Mouse (Mus musculus) midbrain, embryonic 14.5 days (tissue): ENCODE measurements around the gene Dusp22. TPM values are rescaled to one million over a fixed set of nuclear protein-coding genes. Genes with fewer than 3 reads are reported as not detected.

ENCODE experiments used
- ATAC-seq: fragments of 200-750 bp; cut with Nextera tagmentation; 2 replicates; pipeline ENCODE4 v1.8.0; 2017; ENCODE audit warnings: moderate number of reproducible peaks, moderate library complexity; ENCODE audit not compliant: low FRiP score, low TSS enrichment
- DNase-seq: peaks from one replicate; pipeline ENCODE4 v3.0.0-alpha.2; 2015
- H3K27ac ChIP-seq: fragments of 300-500 bp; sonication (generic); replicated peaks from 2 replicates; pipeline ENCODE4 v1.5.1; 2014; ENCODE audit warnings: mild to moderate bottlenecking, low read depth, low read length, moderate library complexity
- H3K27me3 ChIP-seq: fragments of 300-500 bp; sonication (generic); 2 replicates; pipeline ENCODE4 v1.6.1; 2014; ENCODE audit warnings: low read length, control low read depth, mixed read lengths; ENCODE audit not compliant: control insufficient read depth, insufficient read depth
- H3K36me3 ChIP-seq: fragments of 300-500 bp; sonication (generic); 2 replicates; pipeline ENCODE4 v1.6.1; 2014; ENCODE audit warnings: low read length, control low read depth; ENCODE audit not compliant: control insufficient read depth, insufficient read depth
- H3K4me1 ChIP-seq: fragments of 300-500 bp; sonication (generic); 2 replicates; pipeline ENCODE4 v1.6.1; 2014; ENCODE audit warnings: mild to moderate bottlenecking, antibody characterized with exemption, low read length, control low read depth; ENCODE audit not compliant: control insufficient read depth, insufficient read depth
- H3K4me2 ChIP-seq: fragments of 300-500 bp; sonication (generic); 2 replicates; pipeline ENCODE4 v1.6.1; 2014; ENCODE audit warnings: mild to moderate bottlenecking, low read length, moderate library complexity
- H3K4me3 ChIP-seq: fragments of 300-500 bp; sonication (generic); replicated peaks from 2 replicates; pipeline ENCODE4 v1.5.1; 2014; ENCODE audit warnings: low read depth, low read length
- H3K9ac ChIP-seq: fragments of 300-500 bp; sonication (generic); replicated peaks from 2 replicates; pipeline ENCODE4 v1.6.1; 2014; ENCODE audit warnings: mild to moderate bottlenecking, low read length, moderate library complexity
- H3K9me3 ChIP-seq: fragments of 300-500 bp; sonication (generic); 2 replicates; pipeline ENCODE4 v1.6.1; 2016; ENCODE audit warnings: low read length, control low read depth, mixed read lengths; ENCODE audit not compliant: control insufficient read depth
- WGBS: fragments of 180-500 bp; shearing (Covaris S2); extraction: QIAGEN DNeasy Blood & Tissue Kit; methylation state at CpG from one replicate; pipeline ENCODE4 v1.1.7; 2014; 5-methylcytosine and 5-hydroxymethylcytosine counted together
- polyA plus RNA-seq: library from polyadenylated mRNA; unstranded; fragments of >200 nt; fragmentation: Nextera tagmentation; extraction: Ambion mirVana; gene quantifications from 2 replicates; pipeline ENCODE4 v1.2.1, GENCODE M21; 2014

Gene Dusp22
- polyA plus RNA-seq, 1 experiment from 2014 or later, result 27.9 TPM

DNA sequence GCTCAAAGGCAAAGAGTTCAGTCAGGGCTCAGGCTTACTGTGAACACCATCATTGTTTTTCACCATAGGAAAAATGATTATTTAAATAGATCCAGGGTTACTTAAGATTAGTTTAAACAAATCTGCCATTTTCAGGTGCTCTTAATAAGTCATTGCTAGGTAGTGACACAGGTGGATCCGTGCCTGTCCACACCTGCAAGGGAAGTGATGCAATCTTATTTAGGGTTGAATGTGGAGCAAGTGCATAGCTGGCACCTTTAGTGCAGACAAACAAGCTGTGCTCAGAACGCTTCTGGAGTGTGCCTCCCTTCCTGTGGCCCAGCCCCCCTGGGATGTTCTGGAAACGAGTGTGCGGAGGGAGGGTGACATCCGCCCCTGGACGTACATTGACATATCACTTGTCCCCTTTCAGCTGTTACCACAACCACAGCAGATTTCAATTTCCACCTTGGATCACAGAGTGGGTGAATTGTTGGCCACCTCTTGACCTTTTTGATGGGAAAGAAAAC lies 24.9 kb downstream of the Dusp22 start:
- no peak overlapping the region for H3K4me2 ChIP-seq
- ATAC-seq (no peak), DNase-seq (no peak)
- no peak overlapping the region for H3K4me3 ChIP-seq
- H3K36me3 ChIP-seq, result no peaks in the 10 kb centered on the region
- no peaks in the 10 kb centered on the region for H3K9me3 ChIP-seq
- H3K4me1 ChIP-seq, result no peaks in the 10 kb centered on the region
- WGBS, result 76% methylated on average over 6 of the region's 6 CpGs
- H3K27me3 ChIP-seq, result no peaks in the 10 kb centered on the region
- no peak overlapping the region for H3K9ac ChIP-seq
- H3K27ac ChIP-seq, result no peak overlapping the region

DNA sequence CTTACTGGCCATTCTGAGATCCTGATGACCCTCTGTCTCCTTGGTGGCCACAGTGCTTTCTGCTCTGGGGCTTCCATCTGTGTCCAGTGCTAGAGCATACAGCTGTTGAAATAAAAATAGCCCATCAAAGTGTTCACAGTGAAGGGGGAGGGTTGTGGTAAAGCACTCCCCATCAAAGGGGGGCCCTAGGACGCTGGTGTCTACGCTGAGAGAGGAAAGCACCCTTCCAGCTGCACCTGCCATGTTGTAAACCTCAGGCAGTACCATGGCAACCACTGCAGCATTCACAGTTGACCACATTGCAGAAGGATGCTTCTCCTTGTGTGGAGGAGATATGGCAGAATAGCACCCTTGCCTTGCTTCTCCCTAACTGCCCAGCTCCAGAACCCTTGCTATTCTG lies 26.2 kb downstream of the Dusp22 start:
- no peak for DNase-seq
- Histone ChIP-seq H3K9ac (no peak overlapping the region), H3K27me3 (no peaks in the 10 kb centered on the region), H3K9me3 (no peaks in the 10 kb centered on the region), H3K4me1 (no peaks in the 10 kb centered on the region), H3K4me3 (no peak overlapping the region), H3K27ac (no peak overlapping the region), H3K36me3 (no peaks in the 10 kb centered on the region), H3K4me2 (no peak overlapping the region)
- ATAC-seq, result no peak
- WGBS, result 85% methylated on average over 2 of the region's 2 CpGs

- DNase-seq, result no peak
- 93% methylated on average over 12 of the region's 12 CpGs for whole genome bisulfite sequencing
- no peaks in the 10 kb centered on the region for H3K36me3 ChIP-seq
- no peaks in the 10 kb centered on the region for H3K9me3 ChIP-seq
- no peak overlapping the region for H3K27ac ChIP-seq
- H3K27me3 ChIP-seq, result no peaks in the 10 kb centered on the region
- H3K4me2 ChIP-seq, result no peak overlapping the region
- no peak overlapping the region for H3K4me3 ChIP-seq
- H3K4me1 ChIP-seq, result no peaks in the 10 kb centered on the region
- no peak for ATAC-seq
- no peak overlapping the region for H3K9ac ChIP-seq
Observed at GRCm38 (mm10) chr13:30688035-30688616, 28.3 kb downstream of the Dusp22 start.

GRCm38 (mm10) chr13:30689475-30689874 lies 29.7 kb downstream of the Dusp22 start:
- Histone ChIP-seq H3K36me3 (no peaks in the 10 kb centered on the region), H3K4me3 (no peak overlapping the region), H3K27me3 (no peaks in the 10 kb centered on the region), H3K9ac (no peak overlapping the region), H3K4me1 (no peaks in the 10 kb centered on the region), H3K27ac (no peak overlapping the region), H3K9me3 (no peaks in the 10 kb centered on the region), H3K4me2 (no peak overlapping the region)
- WGBS, result 93% methylated on average over 5 of the region's 5 CpGs
- ATAC-seq, result no peak
- DNase-seq, result no peak

DNA sequence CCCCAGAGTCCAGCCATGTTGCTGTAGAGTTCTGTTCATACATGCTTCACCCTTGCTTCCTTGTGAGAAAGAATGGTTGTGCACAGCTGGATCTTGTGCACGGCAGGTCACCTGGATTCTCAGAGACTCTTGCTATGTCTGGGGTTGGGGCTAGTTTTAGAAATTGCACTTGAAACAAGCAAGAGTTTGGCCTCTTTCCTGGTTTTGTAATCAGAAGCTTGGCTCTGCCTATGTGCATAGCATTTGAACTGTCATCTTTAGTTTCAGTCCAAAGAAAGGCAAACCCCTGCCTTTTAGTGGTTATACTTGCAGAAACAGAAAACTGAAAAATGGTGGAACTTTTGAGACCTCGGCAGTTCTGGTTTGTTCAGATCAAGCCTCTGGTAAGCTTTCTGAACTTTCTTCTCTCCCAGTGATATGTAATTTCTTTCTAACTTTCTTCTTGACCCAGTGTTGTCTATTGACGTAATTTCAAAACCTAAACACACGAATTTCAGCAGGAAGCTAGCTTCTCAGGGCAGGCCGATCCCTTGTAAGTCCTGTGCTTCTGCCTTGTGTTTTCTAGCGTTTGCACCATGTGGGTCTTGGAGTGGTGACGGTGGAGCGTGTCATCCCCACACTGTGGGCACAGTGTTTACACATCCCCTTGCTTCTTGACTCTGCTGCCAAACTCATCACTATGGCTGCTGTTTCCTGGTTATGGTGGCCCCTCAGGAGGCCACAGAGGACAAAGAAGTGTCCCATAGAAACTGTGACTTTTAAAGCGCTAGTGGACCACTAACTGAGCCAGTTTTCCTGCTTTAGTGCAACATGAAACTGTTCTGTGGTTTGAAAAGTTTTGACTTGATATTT lies 31.9 kb downstream of the Dusp22 start:
- Histone ChIP-seq H3K9me3 (no peaks in the 10 kb centered on the region), H3K4me3 (no peak overlapping the region), H3K4me1 (no peaks in the 10 kb centered on the region), H3K27ac (no peak overlapping the region), H3K4me2 (no peak overlapping the region), H3K9ac (no peak overlapping the region), H3K27me3 (no peaks in the 10 kb centered on the region), H3K36me3 (0 out of 2 replicates have a peak, but pooled peaks cover 4% of the 10 kb centered on the region)
- no peak for ATAC-seq
- WGBS, result 86% methylated on average over 9 of the region's 9 CpGs
- peak; percentile 3 for DNase-seq

DNA sequence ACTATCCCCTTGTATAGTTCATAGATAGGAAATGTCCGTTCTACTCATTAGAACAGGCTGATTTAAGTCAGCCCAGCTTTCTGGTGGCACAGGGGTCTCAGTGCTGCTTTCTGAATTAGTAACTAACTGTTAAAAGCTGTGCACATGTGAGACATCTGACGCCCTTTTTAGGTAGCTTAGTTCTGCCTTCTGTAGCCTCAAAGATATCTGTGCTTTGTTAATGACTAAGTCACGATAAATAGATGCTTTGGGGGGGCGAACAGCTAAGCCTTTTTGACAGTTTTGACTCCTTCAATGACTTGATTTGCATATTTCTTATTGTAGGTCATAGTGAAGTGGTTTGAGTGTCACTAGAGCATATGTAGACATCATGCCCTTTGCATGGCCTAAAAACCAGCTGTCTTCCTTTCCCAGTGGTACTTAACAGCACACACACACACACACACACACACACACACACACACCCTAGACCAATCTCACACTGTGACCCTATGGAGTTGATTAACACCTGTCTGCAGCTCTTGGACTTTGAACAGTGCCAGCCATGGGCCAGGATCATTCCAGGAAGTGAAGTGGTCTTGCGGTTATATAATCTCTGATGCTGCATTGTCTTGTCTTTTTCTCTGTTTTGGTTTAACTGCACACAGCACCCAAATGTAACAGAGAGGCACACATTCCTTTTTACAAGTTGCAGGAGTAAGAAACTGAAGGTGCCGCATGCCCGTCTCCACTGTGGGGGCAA lies 33.0 kb downstream of the Dusp22 start:
- no peak for DNase-seq
- WGBS, result 79% methylated on average over 7 of the region's 7 CpGs
- Histone ChIP-seq H3K27me3 (no peaks in the 10 kb centered on the region), H3K9ac (no peak overlapping the region), H3K27ac (no peak overlapping the region), H3K36me3 (0 out of 2 replicates have a peak, but pooled peaks cover 4% of the 10 kb centered on the region), H3K9me3 (no peaks in the 10 kb centered on the region), H3K4me3 (no peak overlapping the region), H3K4me1 (no peaks in the 10 kb centered on the region), H3K4me2 (no peak overlapping the region)
- ATAC-seq, result no peak

DNA sequence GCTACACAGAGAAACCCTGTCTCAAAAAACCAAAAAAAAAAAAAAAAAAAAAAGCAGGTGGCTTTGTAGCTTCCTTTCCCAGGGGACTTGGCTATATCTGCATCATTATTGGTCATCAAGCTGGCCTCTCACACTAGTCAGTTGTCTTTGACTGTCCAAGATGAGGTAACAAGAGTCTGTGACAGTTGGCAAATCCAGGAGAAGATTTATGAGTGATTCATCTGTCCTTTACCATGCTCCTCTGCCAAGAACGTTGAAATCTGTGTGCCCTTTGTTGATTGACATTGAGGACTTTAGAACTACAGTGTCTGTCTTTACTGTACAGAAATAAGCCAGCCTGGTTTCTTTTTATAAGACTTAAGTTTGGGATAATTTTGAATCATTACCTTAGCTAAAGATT lies 35.4 kb downstream of the Dusp22 start:
- Histone ChIP-seq H3K27ac (no peak overlapping the region), H3K4me1 (no peaks in the 10 kb centered on the region), H3K9me3 (no peaks in the 10 kb centered on the region), H3K4me3 (no peak overlapping the region), H3K36me3 (0 out of 2 replicates have a peak, but pooled peaks cover 4% of the 10 kb centered on the region), H3K9ac (no peak overlapping the region), H3K27me3 (no peaks in the 10 kb centered on the region), H3K4me2 (no peak overlapping the region)
- WGBS, result 76% methylated on average over 1 of the region's 1 CpGs
- DNase-seq (no peak), ATAC-seq (no peak)

DNA sequence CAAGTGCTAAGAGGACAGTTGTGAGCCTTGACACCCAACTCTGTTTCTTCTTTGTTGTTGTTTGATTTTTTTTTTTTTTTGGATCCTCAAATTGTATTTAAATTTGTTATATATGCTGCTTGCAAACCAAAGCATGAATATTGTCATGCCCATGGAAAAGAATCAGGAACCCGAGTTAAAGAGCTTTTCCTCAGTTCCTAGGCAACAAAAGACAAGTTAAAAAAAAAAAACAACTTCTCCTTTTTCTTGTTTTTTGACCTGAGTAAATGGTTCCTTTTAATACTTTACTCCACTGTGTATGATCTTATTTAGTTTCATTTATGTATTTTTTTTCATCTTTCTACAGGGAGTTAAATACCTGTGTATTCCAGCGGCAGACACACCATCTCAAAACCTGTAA lies 36.1 kb downstream of the Dusp22 start:
- Histone ChIP-seq H3K36me3 (0 out of 2 replicates have a peak, but pooled peaks cover 4% of the 10 kb centered on the region), H3K4me3 (no peak overlapping the region), H3K27ac (no peak overlapping the region), H3K9ac (no peak overlapping the region), H3K4me1 (no peaks in the 10 kb centered on the region), H3K27me3 (no peaks in the 10 kb centered on the region), H3K4me2 (no peak overlapping the region), H3K9me3 (no peaks in the 10 kb centered on the region)
- 89% methylated on average over 2 of the region's 2 CpGs for WGBS
- DNase-seq (no peak), ATAC-seq (no peak)
